Mouse (Mus musculus) A20 (cell line): Measurements from ENCODE around the gene Wdhd1.

Source experiments
- DNase-seq: peaks from one replicate; pipeline ENCODE4 v3.0.0-alpha.2; 2011; ENCODE audit warnings: low read depth, low spot score

Gene Wdhd1

GRCm38 (mm10) chr14:47281535-47281934 is 4.9 kb upstream of the Wdhd1 start:
- DNase-seq, result no peak

- DNase-seq, result no peak
Measured at GRCm38 (mm10) chr14:47279058-47279457, 2.4 kb upstream of the Wdhd1 start.

DNA sequence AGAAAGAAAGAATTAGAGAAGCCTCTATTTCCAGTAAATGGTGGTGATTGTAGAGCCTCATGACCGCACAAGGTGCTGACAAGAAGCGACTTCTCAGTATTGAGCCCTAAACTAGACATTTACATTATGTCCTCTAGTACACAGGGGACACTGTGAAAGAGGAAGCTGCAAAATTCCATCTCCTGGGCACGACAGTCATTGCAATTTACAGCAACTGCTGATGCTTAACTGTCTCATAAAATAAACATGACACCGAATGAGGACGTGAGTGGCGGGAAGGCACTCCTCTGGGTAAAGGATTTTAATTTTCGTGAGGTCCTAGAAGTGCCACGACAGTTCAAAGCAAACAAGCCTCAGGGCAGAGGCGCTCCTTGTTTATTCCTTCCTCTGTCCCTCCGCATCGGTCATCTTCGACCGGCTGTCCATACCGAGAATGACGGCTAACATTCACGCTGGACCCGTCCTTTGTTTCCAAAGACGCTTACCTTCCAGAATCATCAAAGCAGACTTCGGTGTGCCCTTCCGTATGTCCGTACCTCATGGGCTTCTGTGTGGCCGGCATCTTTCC is 537 bp downstream of the Wdhd1 start:
- DNase-seq, result peak; percentile 73

DNA sequence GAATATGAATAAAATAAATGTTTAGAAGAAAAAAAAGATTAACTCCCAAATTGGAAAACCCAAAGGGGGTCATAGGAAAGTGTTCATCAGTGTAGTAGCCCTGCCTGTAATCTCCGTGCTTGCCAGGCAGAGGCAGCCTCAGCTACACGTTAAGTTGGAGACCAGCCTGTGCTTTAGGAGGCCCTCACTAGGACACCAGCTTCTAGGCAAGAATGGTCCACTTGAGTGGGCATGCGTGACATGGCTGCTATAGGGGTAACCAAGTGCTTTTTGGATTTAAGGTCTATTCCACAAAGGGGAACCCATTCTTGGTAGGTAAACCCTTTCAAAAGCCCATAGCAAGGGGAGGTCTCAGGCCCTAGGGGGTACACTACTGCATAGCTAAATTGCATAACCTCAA is 1.2 kb downstream of the Wdhd1 start:
- DNase-seq, result peak; percentile 71

- no peak for DNase-seq
Measured at GRCm38 (mm10) chr14:47273751-47274150, 2.9 kb downstream of the Wdhd1 start.

- DNase-seq, result no peak
Measured at GRCm38 (mm10) chr14:47269706-47270105, 7.0 kb downstream of the Wdhd1 start.

DNA sequence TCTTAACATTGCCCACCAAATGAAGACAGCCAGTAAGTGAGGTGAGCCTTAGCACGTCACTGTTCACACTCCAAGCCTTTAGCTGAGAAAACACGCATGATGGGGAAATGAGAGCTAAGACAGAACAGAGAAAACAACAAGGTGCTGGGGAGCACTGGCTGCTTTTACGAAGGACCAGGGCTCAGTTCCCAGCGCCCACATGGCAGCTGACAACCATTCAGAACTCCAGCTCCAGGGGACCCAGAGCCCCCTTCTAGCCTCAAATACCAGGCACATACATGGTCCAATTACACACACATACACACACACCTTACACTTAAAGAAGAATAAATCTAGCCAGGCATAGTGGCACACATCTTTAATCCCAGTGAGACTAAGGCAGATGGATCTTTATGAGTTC is 7.6 kb downstream of the Wdhd1 start:
- DNase-seq, result no peak

GRCm38 (mm10) chr14:47265829-47266228 is 10.8 kb downstream of the Wdhd1 start:
- no peak for DNase-seq

GRCm38 (mm10) chr14:47264866-47265265 is 11.8 kb downstream of the Wdhd1 start:
- no peak for DNase-seq

DNA sequence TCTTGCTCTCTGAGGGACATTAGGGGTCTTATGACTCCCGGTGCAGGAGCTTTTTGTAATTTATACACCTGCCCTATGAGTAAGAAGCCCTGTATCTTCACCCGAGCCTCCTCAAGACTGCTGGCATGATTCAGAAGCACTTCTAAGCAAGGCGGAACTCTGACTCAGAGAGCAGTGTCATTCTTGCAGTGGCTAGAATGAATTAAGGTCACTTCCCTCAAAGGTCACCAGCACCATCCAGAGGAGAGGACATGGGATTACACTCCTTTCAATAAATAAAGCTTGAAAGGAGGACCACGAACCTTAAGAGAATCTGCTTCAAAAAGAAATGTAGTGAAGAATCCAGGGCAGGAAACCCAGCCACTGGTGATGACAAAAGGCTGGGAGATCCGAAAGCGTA is 26.8 kb downstream of the Wdhd1 start:
- DNase-seq, result no peak

DNA sequence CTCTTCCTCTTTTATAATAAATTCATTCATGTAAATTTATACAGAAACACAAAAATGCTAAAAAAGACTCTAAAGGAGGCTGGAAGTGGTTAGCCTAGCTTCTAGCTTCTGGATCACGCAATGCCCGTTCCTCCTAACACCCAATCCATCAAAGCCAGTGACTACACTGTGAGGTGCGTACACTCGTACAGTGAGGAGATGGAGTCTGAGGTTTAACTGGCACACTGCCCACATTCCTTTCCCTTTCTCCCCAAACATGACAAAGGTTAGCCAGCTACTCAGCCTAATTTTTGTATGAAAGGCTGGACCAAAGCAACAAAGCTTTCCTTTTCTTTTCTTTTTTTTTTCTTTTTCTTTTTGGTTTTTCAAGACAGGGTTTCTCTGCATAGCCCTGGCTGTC is 33.9 kb downstream of the Wdhd1 start:
- DNase-seq, result no peak

DNA sequence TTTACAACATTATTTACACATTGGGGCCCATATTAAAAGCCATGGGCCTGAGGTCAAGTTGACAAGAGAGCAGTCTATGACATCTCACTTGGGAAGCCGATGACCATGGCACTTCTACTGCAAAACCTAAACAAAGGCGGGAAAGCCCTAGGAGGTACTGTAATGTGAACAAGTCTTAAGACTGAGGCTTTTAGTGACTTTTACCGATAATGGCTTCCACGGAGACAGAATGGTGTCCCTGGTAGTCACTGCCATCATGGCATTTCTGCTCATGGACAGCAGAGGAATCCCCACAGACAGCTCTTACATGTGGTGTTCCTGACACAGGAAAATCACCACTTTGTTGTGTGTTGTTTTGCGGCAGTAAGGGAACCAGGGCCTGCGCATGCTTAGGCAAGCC is 35.6 kb downstream of the Wdhd1 start:
- DNase-seq, result no peak

DNA sequence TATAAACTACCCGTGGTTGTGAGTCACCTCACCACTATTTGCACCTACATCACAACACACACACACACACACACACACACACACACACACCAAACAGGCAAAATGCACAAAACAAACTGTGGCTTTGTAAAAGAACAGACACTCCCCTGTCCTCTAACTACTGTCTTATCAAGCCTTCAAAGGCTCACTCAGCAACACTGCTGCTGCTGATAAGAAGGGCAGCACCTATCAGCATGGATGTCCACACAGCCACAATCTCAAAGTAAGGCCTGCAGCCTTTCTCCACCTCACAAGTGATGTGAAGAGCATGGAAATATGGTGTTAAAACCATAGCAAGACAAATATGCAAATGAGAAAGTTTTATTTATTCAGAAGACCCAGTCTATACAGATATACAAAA is 36.1 kb downstream of the Wdhd1 start:
- DNase-seq, result no peak

DNA sequence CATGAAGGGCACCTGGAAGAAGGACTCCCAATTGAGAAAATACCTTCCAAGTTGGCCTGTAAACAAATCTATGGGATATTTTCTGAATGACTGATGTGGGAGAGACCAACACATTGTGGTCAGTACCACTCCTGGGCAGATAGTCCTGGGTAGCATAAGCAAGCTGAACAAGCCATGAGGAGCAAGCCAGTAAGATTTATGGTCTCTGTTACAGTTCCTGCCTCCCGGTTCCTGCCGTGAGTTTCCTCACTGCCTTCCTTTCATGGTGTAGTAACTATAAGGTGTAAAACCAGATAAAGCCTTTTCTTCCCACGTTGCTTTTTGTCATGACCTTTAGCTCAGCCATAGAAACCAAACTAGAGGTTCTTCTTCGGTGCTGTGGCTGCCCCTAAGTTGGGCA is 39.4 kb downstream of the Wdhd1 start:
- DNase-seq, result no peak

GRCm38 (mm10) chr14:47236491-47236890 is 40.2 kb downstream of the Wdhd1 start:
- peak; percentile 26 for DNase-seq

GRCm38 (mm10) chr14:47234526-47235250 is 42.0 kb downstream of the Wdhd1 start:
- DNase-seq, result peak; percentile 84

- no peak for DNase-seq
Measured at GRCm38 (mm10) chr14:47234032-47234431, 42.6 kb downstream of the Wdhd1 start.

DNA sequence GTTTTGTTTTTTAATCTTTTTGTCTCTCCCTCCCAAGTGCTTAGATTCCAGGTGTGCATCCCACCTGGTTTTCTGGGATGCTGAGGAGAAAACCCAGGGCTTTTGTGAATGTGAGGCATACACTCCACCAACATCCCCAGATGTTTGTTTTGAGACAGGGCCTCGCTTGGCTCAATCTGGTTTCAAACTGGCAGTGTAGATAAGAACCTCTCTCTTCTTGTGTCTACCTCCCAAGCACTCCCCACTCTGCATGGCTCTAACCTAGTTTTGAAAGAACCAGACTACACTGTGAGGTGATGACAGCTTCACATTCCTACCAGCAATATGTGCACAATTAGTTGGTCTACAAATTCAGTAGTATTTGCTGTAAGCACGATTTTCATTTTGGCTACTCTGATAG is 43.1 kb downstream of the Wdhd1 start:
- DNase-seq, result no peak

DNA sequence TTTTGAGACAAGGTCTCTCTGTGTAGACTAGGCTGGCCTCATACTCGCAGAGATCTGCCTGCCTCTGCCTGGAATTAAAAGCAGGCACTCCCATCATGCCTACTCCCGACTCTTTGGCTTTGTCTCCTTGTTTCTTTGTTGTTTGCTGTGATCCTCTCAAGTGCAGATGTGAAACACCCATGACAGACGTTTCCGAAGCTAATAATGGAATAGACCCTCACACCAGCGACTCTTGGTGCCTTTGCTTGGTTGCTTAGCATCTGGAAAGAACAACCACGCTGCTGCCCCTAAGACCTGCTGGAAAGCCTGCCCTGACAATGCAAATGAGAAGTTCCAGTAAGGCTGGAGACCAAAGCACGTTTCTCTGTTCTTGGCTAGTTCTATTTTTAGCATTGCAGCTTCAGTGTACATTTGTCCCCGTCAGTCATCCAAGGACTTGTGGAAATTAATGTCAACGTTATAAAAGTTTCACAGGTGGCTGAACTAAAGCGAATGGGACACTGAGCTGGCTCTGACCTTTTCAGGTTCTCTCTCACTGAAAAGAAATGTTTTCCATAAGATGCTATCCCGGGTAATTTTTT is 46.8 kb downstream of the Wdhd1 start:
- DNase-seq, result no peak

GRCm38 (mm10) chr14:47225931-47226330 is 50.7 kb downstream of the Wdhd1 start:
- DNase-seq, result no peak

DNA sequence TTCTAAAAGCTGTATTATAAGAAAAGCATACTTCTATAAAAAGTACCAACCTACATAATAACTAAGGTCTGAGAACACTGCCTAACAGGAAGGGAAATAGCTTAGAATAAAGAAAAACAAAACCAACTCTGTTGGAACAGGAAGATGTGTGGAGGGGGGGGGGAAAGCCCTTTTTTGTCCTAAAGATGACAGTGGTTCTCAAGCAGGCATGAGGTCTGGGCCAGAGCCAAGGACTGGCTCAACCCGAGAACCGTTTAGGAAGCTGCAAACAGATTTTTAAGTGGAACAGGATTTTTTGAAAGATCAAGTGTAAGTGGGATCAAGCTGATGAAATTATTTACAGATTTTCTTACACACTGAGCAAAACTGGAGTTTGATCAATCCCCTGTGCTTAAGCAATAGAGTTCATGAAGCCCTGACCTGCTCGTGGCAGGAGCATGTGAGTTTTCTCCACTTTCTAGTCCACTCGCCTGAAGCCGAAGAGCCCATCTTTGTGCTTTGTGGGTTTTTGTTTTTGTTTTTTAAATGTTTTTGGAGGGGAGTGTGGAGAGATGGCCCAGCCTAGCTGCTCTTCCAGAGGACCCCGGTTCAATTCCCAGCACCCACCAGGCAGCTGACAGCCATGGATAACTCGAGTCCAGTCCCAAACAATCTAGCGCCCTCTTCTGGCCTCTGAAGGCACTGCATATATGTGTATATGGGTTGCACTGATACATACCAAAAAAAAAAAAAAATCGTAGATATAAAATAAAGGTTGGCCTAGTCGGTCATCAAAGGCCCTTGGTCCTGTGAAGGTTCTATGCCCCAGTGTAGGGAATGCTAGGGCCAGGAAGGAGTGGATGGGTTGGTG is 52.0 kb downstream of the Wdhd1 start:
- peak; percentile 24 for DNase-seq
